Mouse (Mus musculus): ENCODE results near the gene Vmn1r54.

DNA sequence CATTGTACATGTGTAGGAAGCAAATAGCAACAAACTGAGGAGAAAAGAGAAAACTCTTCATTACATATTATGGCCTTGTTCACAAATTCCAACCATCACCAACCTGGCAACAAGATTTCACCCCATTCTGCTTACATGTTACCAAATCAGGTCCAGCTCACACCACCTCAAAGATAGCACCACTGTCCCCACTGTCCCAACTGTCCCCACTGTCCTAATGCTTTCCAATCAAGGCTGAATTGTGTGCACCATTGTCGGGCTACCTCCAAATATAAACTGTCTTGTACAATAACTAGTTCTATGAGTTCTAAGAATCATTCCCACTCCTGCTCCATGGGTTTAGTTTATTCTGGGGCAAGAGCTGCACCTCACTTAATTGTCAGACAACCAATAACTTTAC lies 21.8 kb upstream of the Vmn1r54 start, which contains the start of gene Vmn1r53:
- TF ChIP-seq CTCF (IDR thresholded peaks at IDR 0.05; ENCODE audit: low read depth, low read length) (no peak), TAL1 (conservative IDR thresholded peaks at IDR 0.05; ENCODE audit: low read depth, low read length) (no peak)
